Mouse (Mus musculus) lung, embryonic 16.5 days (tissue): ENCODE results near the gene Uri1. TPM values are rescaled to one million over a fixed set of nuclear protein-coding genes. Genes with fewer than 3 reads are reported as not detected.

ENCODE experiments used
- ATAC-seq: fragments of 200-750 bp; cut with Nextera tagmentation; 2 replicates; pipeline ENCODE4 v1.8.0; 2017; ENCODE audit warnings: low read depth, mild to moderate bottlenecking, moderate library complexity
- H3K27ac ChIP-seq: fragments of 300-500 bp; sonication (generic); 2 replicates; pipeline ENCODE4 v1.5.1; 2014; ENCODE audit warnings: mild to moderate bottlenecking, control low read depth, low read length
- H3K27me3 ChIP-seq: fragments of 300-500 bp; sonication (generic); 2 replicates; pipeline ENCODE4 v1.6.1; 2014; ENCODE audit warnings: low read depth, low read length, mixed read lengths; ENCODE audit not compliant: control insufficient read depth, insufficient read depth
- H3K36me3 ChIP-seq: fragments of 300-500 bp; sonication (generic); 2 replicates; pipeline ENCODE4 v1.6.1; 2014; ENCODE audit warnings: low read length; ENCODE audit not compliant: control insufficient read depth, insufficient read depth
- H3K4me1 ChIP-seq: fragments of 300-500 bp; sonication (generic); replicated peaks from 2 replicates; pipeline ENCODE4 v1.6.1; 2014; ENCODE audit warnings: low read length, mixed read lengths; ENCODE audit not compliant: control insufficient read depth, insufficient read depth
- H3K4me2 ChIP-seq: fragments of 300-500 bp; sonication (generic); 2 replicates; pipeline ENCODE4 v1.6.1; 2014; ENCODE audit warnings: low read depth, low read length, control low read depth
- H3K4me3 ChIP-seq: fragments of 300-500 bp; sonication (generic); 2 replicates; pipeline ENCODE4 v1.5.1; 2014; ENCODE audit warnings: mild to moderate bottlenecking, low read length, control low read depth
- H3K9ac ChIP-seq: fragments of 300-500 bp; sonication (generic); 2 replicates; pipeline ENCODE4 v1.6.1; 2014; ENCODE audit warnings: low read length, control low read depth
- H3K9me3 ChIP-seq: fragments of 300-500 bp; sonication (generic); 2 replicates; pipeline ENCODE4 v1.6.1; 2016; ENCODE audit warnings: low read length; ENCODE audit not compliant: control insufficient read depth
- WGBS: fragments of 180-500 bp; shearing (Covaris S2); extraction: QIAGEN DNeasy Blood & Tissue Kit; methylation state at CpG from one replicate; pipeline ENCODE4 v1.1.7; 2014; 5-methylcytosine and 5-hydroxymethylcytosine counted together
- polyA plus RNA-seq: library from polyadenylated mRNA; unstranded; fragments of >200 nt; fragmentation: Nextera tagmentation; extraction: Ambion mirVana; gene quantifications from 2 replicates; pipeline ENCODE4 v1.2.1, GENCODE M21; 2015

Uri1 gene
- polyA plus RNA-seq, 1 experiment from 2014 or later: 46.1 TPM

GRCm38 (mm10) chr7:37916762-37917439 is 106.5 kb downstream of the Uri1 start:
- Histone ChIP-seq H3K9ac (no peak overlapping the region), H3K4me2 (no peak overlapping the region), H3K4me1 (no peaks in the 10 kb centered on the region), H3K9me3 (no peaks in the 10 kb centered on the region), H3K27me3 (no peaks in the 10 kb centered on the region), H3K4me3 (no peak overlapping the region), H3K36me3 (no peaks in the 10 kb centered on the region), H3K27ac (no peak overlapping the region)
- 59% methylated on average over 18 of the region's 18 CpGs for WGBS
- no peak for ATAC-seq

GRCm38 (mm10) chr7:37911802-37912122 is 111.6 kb downstream of the Uri1 start:
- Histone ChIP-seq H3K27ac (no peak overlapping the region), H3K9ac (no peak overlapping the region), H3K4me1 (peaks cover 4% of the 10 kb centered on the region; the same call in 1 of the 2 replicates), H3K4me3 (no peak overlapping the region), H3K36me3 (no peaks in the 10 kb centered on the region), H3K4me2 (no peak overlapping the region), H3K9me3 (no peaks in the 10 kb centered on the region), H3K27me3 (no peaks in the 10 kb centered on the region)
- WGBS: 26% methylated on average over 3 of the region's 3 CpGs
- 0 out of 2 replicates have a peak, but pooled peaks have one; percentile 31 for ATAC-seq

GRCm38 (mm10) chr7:37911114-37911801 is 112.1 kb downstream of the Uri1 start:
- WGBS: 27% methylated on average over 5 of the region's 5 CpGs
- H3K36me3 ChIP-seq: no peaks in the 10 kb centered on the region
- H3K9me3 ChIP-seq: no peaks in the 10 kb centered on the region
- H3K27me3 ChIP-seq: no peaks in the 10 kb centered on the region
- H3K4me3 ChIP-seq: no peak overlapping the region
- no peak overlapping the region for H3K27ac ChIP-seq
- no peak overlapping the region for H3K9ac ChIP-seq
- H3K4me1 ChIP-seq: peaks cover 4% of the 10 kb centered on the region; the same call in 1 of the 2 replicates
- H3K4me2 ChIP-seq: no peak overlapping the region
- ATAC-seq: no peak

DNA sequence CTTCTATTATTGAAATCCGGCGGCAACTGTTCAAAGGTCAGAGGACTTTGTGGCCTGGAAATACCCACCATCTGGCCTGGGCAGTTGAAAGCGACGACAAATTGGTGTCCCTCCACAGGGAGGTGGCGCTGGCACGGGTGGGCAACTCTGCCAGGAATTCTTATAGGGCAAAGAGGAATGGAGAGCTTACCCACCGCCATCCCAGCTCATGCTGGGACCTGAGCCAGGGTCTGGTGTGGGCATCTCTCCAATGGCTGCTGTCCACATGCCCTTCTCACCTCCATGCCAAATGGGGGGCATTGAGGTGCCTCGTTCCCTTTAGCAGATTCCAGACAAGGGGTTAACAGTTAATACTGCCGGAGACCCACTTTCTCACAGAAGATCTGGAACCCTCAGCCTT is 113.2 kb downstream of the Uri1 start:
- ATAC-seq: no peak
- Histone ChIP-seq H3K9me3 (no peaks in the 10 kb centered on the region), H3K36me3 (no peaks in the 10 kb centered on the region), H3K9ac (no peak overlapping the region), H3K4me3 (no peak overlapping the region), H3K4me1 (peaks cover 4% of the 10 kb centered on the region; the same call in 1 of the 2 replicates), H3K4me2 (no peak overlapping the region), H3K27ac (no peak overlapping the region), H3K27me3 (no peaks in the 10 kb centered on the region)
- WGBS: 72% methylated on average over 9 of the region's 9 CpGs

Other genes starting within 250 kb of the Uri1 start
- 11.0 and 11.4 TPM in 2 replicates for gene Zfp536, start 249.9 kb downstream of the Uri1 start, polyA plus RNA-seq
- 40.6 and 48.5 TPM in 2 replicates for gene Ccne1, start 84.0 kb upstream of the Uri1 start, polyA plus RNA-seq
- gene 1600014C10Rik, start 159.7 kb upstream of the Uri1 start, polyA plus RNA-seq: 18.7 and 18.9 TPM in 2 replicates
- 5.6 and 6.6 TPM in 2 replicates for gene Plekhf1, start 204.5 kb upstream of the Uri1 start, polyA plus RNA-seq
- 55.4 and 59.7 TPM in 2 replicates for gene Pop4, start 247.9 kb upstream of the Uri1 start, polyA plus RNA-seq